Mouse (Mus musculus): ENCODE results near the gene Iqch. TPM values are rescaled to one million over a fixed set of nuclear protein-coding genes. Genes with fewer than 3 reads are reported as not detected.

Iqch gene
- polyA plus RNA-seq, 1 experiment from 2014 or later = 0.34 TPM

- Histone ChIP-seq H3K4me3 (no peak overlapping the region), H3K9ac (no peak overlapping the region), H3K27me3 (no peaks in the 10 kb centered on the region), H3K9me3 (no peaks in the 10 kb centered on the region), H3K4me2 (no peak overlapping the region), H3K36me3 (no peaks in the 10 kb centered on the region), H3K4me1 (replicated peaks) (peaks cover 51% of the 10 kb centered on the region), H3K27ac (no peak overlapping the region)
- 91% methylated on average over 2 of the region's 2 CpGs for WGBS
- no peak for ATAC-seq (ENCODE audit: low FRiP score)
Measured at GRCm38 (mm10) chr9:63609776-63610175, 7.5 kb upstream of the Iqch start.

- 63% methylated on average over 8 of the region's 8 CpGs for WGBS
- ATAC-seq (ENCODE audit: low FRiP score) = no peak
- Histone ChIP-seq H3K36me3 (no peaks in the 10 kb centered on the region), H3K27me3 (no peaks in the 10 kb centered on the region), H3K4me3 (no peak overlapping the region), H3K9me3 (no peaks in the 10 kb centered on the region), H3K9ac (no peak overlapping the region), H3K27ac (no peak overlapping the region), H3K4me1 (replicated peaks) (peaks cover 47% of the 10 kb centered on the region), H3K4me2 (no peak overlapping the region)
Measured at GRCm38 (mm10) chr9:63609246-63609645, 7.0 kb upstream of the Iqch start.

GRCm38 (mm10) chr9:63608006-63608405, 5.7 kb upstream of the Iqch start:
- Histone ChIP-seq H3K9me3 (no peaks in the 10 kb centered on the region), H3K4me1 (replicated peaks) (peaks cover 49% of the 10 kb centered on the region), H3K4me2 (no peak overlapping the region), H3K27me3 (no peaks in the 10 kb centered on the region), H3K36me3 (no peaks in the 10 kb centered on the region), H3K27ac (no peak overlapping the region), H3K4me3 (no peak overlapping the region), H3K9ac (no peak overlapping the region)
- WGBS = 82% methylated on average over 6 of the region's 6 CpGs
- ATAC-seq (ENCODE audit: low FRiP score) = no peak

- Histone ChIP-seq H3K9me3 (no peaks in the 10 kb centered on the region), H3K9ac (no peak overlapping the region), H3K27me3 (no peaks in the 10 kb centered on the region), H3K4me2 (no peak overlapping the region), H3K36me3 (no peaks in the 10 kb centered on the region), H3K4me1 (replicated peaks) (peaks cover 36% of the 10 kb centered on the region), H3K27ac (no peak overlapping the region), H3K4me3 (no peak overlapping the region)
- no peak for ATAC-seq (ENCODE audit: low FRiP score)
- WGBS = 72% methylated on average over 2 of the region's 2 CpGs
Measured at GRCm38 (mm10) chr9:63606594-63606993, 4.3 kb upstream of the Iqch start.

- Histone ChIP-seq H3K27me3 (no peaks in the 10 kb centered on the region; the same call in 1 of the 2 replicates), H3K4me1 (replicated peaks) (peaks cover 15% of the 10 kb centered on the region), H3K9me3 (no peaks in the 10 kb centered on the region), H3K36me3 (no peaks in the 10 kb centered on the region), H3K9ac (peak overlapping the region; percentile 94), H3K4me3 (peak overlapping the region; percentile 94), H3K27ac (no peak overlapping the region), H3K4me2 (peak overlapping the region; percentile 66)
- 59% methylated on average over 6 of the region's 6 CpGs for WGBS
- no peak for ATAC-seq (ENCODE audit: low FRiP score)
Measured at GRCm38 (mm10) chr9:63603849-63604248, 1.6 kb upstream of the Iqch start.

- no peaks in the 10 kb centered on the region; the same call in 1 of the 2 replicates for H3K27me3 ChIP-seq
- no peak overlapping the region for H3K4me2 ChIP-seq
- 88% methylated on average over 9 of the region's 9 CpGs for WGBS
- H3K4me3 ChIP-seq = no peak overlapping the region
- H3K36me3 ChIP-seq = no peaks in the 10 kb centered on the region
- no peak overlapping the region for H3K27ac ChIP-seq
- no peak for ATAC-seq (ENCODE audit: low FRiP score)
- H3K9me3 ChIP-seq = no peaks in the 10 kb centered on the region
- no peak overlapping the region for H3K9ac ChIP-seq
- no peaks in the 10 kb centered on the region for H3K4me1 ChIP-seq (replicated peaks)
Measured at GRCm38 (mm10) chr9:63596660-63597059, 5.6 kb downstream of the Iqch start.

- no peaks in the 10 kb centered on the region for H3K4me1 ChIP-seq (replicated peaks)
- ATAC-seq (ENCODE audit: low FRiP score) = no peak
- no peak overlapping the region for H3K4me2 ChIP-seq
- no peaks in the 10 kb centered on the region; the same call in 1 of the 2 replicates for H3K27me3 ChIP-seq
- H3K4me3 ChIP-seq = no peak overlapping the region
- 86% methylated on average over 8 of the region's 8 CpGs for WGBS
- H3K9me3 ChIP-seq = no peaks in the 10 kb centered on the region
- no peak overlapping the region for H3K9ac ChIP-seq
- H3K36me3 ChIP-seq = no peaks in the 10 kb centered on the region
- H3K27ac ChIP-seq = no peak overlapping the region
Measured at GRCm38 (mm10) chr9:63595652-63596051, 6.6 kb downstream of the Iqch start.

- no peak overlapping the region for H3K27ac ChIP-seq
- H3K4me2 ChIP-seq = no peak overlapping the region
- no peak overlapping the region for H3K4me3 ChIP-seq
- ATAC-seq (ENCODE audit: low FRiP score) = no peak
- no peaks in the 10 kb centered on the region for H3K36me3 ChIP-seq
- 92% methylated on average over 1 of the region's 1 CpGs for WGBS
- H3K27me3 ChIP-seq = no peaks in the 10 kb centered on the region
- no peaks in the 10 kb centered on the region for H3K4me1 ChIP-seq (replicated peaks)
- H3K9ac ChIP-seq = no peak overlapping the region
- no peaks in the 10 kb centered on the region for H3K9me3 ChIP-seq
Measured at GRCm38 (mm10) chr9:63595032-63595431, 7.3 kb downstream of the Iqch start.

- H3K4me3 ChIP-seq = no peak overlapping the region
- H3K4me1 ChIP-seq (replicated peaks) = no peaks in the 10 kb centered on the region
- H3K4me2 ChIP-seq = no peak overlapping the region
- H3K9me3 ChIP-seq = peaks cover 4% of the 10 kb centered on the region; the same call in 1 of the 2 replicates
- no peak for ATAC-seq (ENCODE audit: low FRiP score)
- no peak overlapping the region for H3K9ac ChIP-seq
- no peaks in the 10 kb centered on the region for H3K36me3 ChIP-seq
- no peaks in the 10 kb centered on the region for H3K27me3 ChIP-seq
- no peak overlapping the region for H3K27ac ChIP-seq
- 93% methylated on average over 8 of the region's 8 CpGs for WGBS
Measured at GRCm38 (mm10) chr9:63591661-63592256, 10.5 kb downstream of the Iqch start.

- Histone ChIP-seq H3K9me3 (peaks cover 4% of the 10 kb centered on the region; the same call in 1 of the 2 replicates), H3K27me3 (no peaks in the 10 kb centered on the region), H3K4me2 (no peak overlapping the region), H3K36me3 (no peaks in the 10 kb centered on the region), H3K4me3 (no peak overlapping the region), H3K4me1 (replicated peaks) (no peaks in the 10 kb centered on the region), H3K27ac (no peak overlapping the region), H3K9ac (no peak overlapping the region)
- no peak for ATAC-seq (ENCODE audit: low FRiP score)
- WGBS = 98% methylated on average over 4 of the region's 4 CpGs
Measured at GRCm38 (mm10) chr9:63590592-63590991, 11.7 kb downstream of the Iqch start.

- Histone ChIP-seq H3K9ac (no peak overlapping the region), H3K4me1 (replicated peaks) (no peaks in the 10 kb centered on the region), H3K4me2 (no peak overlapping the region), H3K9me3 (peaks cover 4% of the 10 kb centered on the region; the same call in 1 of the 2 replicates), H3K4me3 (no peak overlapping the region), H3K27ac (no peak overlapping the region), H3K27me3 (no peaks in the 10 kb centered on the region), H3K36me3 (no peaks in the 10 kb centered on the region)
- no peak for ATAC-seq (ENCODE audit: low FRiP score)
- 85% methylated on average over 6 of the region's 6 CpGs for WGBS
Measured at GRCm38 (mm10) chr9:63589209-63589608, 13.1 kb downstream of the Iqch start.

- H3K9me3 ChIP-seq = peaks cover 4% of the 10 kb centered on the region; the same call in 1 of the 2 replicates
- no peaks in the 10 kb centered on the region for H3K36me3 ChIP-seq
- no peaks in the 10 kb centered on the region for H3K27me3 ChIP-seq
- H3K4me2 ChIP-seq = no peak overlapping the region
- H3K4me3 ChIP-seq = no peak overlapping the region
- WGBS = 94% methylated on average over 6 of the region's 6 CpGs
- no peak overlapping the region for H3K9ac ChIP-seq
- no peak for ATAC-seq (ENCODE audit: low FRiP score)
- H3K27ac ChIP-seq = no peak overlapping the region
- H3K4me1 ChIP-seq (replicated peaks) = no peaks in the 10 kb centered on the region
Measured at GRCm38 (mm10) chr9:63585251-63585650, 17.0 kb downstream of the Iqch start.

- no peaks in the 10 kb centered on the region for H3K36me3 ChIP-seq
- no peaks in the 10 kb centered on the region for H3K9me3 ChIP-seq
- 87% methylated on average over 4 of the region's 4 CpGs for WGBS
- H3K27ac ChIP-seq = no peak overlapping the region
- no peaks in the 10 kb centered on the region for H3K4me1 ChIP-seq (replicated peaks)
- H3K4me3 ChIP-seq = no peak overlapping the region
- H3K27me3 ChIP-seq = no peaks in the 10 kb centered on the region
- no peak overlapping the region for H3K4me2 ChIP-seq
- H3K9ac ChIP-seq = no peak overlapping the region
- no peak for ATAC-seq (ENCODE audit: low FRiP score)
Measured at GRCm38 (mm10) chr9:63581778-63582177, 20.5 kb downstream of the Iqch start.
